Mouse (Mus musculus): ENCODE measurements at regions not wholly inside any gene's neighbourhood (a gene's known extent, or its start where the extent isn't known, plus 50 kb on each side); places are given as distances from the start of the nearest gene placed in this dataset.

- DNase-seq, result no peak
These were observed 285.1 kb upstream of the Paip1 start for GRCm38 (mm10) chr13:119143351-119143750.

- DNase-seq, result no peak
These were observed 282.7 kb upstream of the Paip1 start for GRCm38 (mm10) chr13:119145713-119146112.

GRCm38 (mm10) chr13:119147701-119148100, 280.7 kb upstream of the Paip1 start:
- DNase-seq, result no peak

- DNase-seq, result no peak
These were observed 279.3 kb upstream of the Paip1 start for GRCm38 (mm10) chr13:119149141-119149540.

GRCm38 (mm10) chr13:119150847-119151548, 277.4 kb upstream of the Paip1 start:
- no peak for DNase-seq

- no peak for DNase-seq
These were observed 250.6 kb upstream of the Paip1 start for GRCm38 (mm10) chr13:119177753-119178152.

- no peak for DNase-seq
These were observed 250.2 kb upstream of the Paip1 start for GRCm38 (mm10) chr13:119178212-119178611.

- no peak for DNase-seq
These were observed 249.1 kb upstream of the Paip1 start for GRCm38 (mm10) chr13:119179157-119179920.

- DNase-seq, result no peak
These were observed 244.0 kb upstream of the Paip1 start for GRCm38 (mm10) chr13:119184322-119184877.

- no peak for DNase-seq
These were observed 242.7 kb upstream of the Paip1 start for GRCm38 (mm10) chr13:119185567-119186143.

- no peak for DNase-seq
These were observed 196.8 kb upstream of the Paip1 start for GRCm38 (mm10) chr13:119231556-119231955.

- DNase-seq, result no peak
These were observed 196.0 kb upstream of the Paip1 start for GRCm38 (mm10) chr13:119232100-119233029.

- no peak for DNase-seq
These were observed 195.4 kb upstream of the Paip1 start for GRCm38 (mm10) chr13:119233030-119233385.

GRCm38 (mm10) chr13:119233869-119234268, 194.5 kb upstream of the Paip1 start:
- DNase-seq, result no peak

GRCm38 (mm10) chr13:119242358-119242757, 186.0 kb upstream of the Paip1 start:
- no peak for DNase-seq

GRCm38 (mm10) chr13:119247101-119247500, 181.3 kb upstream of the Paip1 start:
- no peak for DNase-seq

- DNase-seq, result no peak
These were observed 176.4 kb upstream of the Paip1 start for GRCm38 (mm10) chr13:119252006-119252405.

- no peak for DNase-seq
These were observed 172.1 kb upstream of the Paip1 start for GRCm38 (mm10) chr13:119256350-119256749.

- DNase-seq, result no peak
These were observed 169.9 kb upstream of the Paip1 start for GRCm38 (mm10) chr13:119258515-119258914.

GRCm38 (mm10) chr13:119263561-119263960, 164.8 kb upstream of the Paip1 start:
- no peak for DNase-seq

- DNase-seq, result no peak
These were observed 160.6 kb upstream of the Paip1 start for GRCm38 (mm10) chr13:119267608-119268300.

- no peak for DNase-seq
These were observed 160.1 kb upstream of the Paip1 start for GRCm38 (mm10) chr13:119268301-119268675.
